Mouse (Mus musculus): ENCODE measurements around the gene Dnal1.

- TF ChIP-seq CTCF (IDR thresholded peaks at IDR 0.05; ENCODE audit: low read depth, low read length), result no peak
- no peak for TF ChIP-seq POLR2A (IDR thresholded peaks at IDR 0.05; ENCODE audit: borderline replicate concordance, low read depth, low read length)
Measured at GRCm38 (mm10) chr12:84083842-84084241, 30.3 kb upstream of the Dnal1 start.
